Mouse (Mus musculus): ENCODE data around the gene 4930470P17Rik. TPM values are rescaled to one million over a fixed set of nuclear protein-coding genes. Genes with fewer than 3 reads are reported as not detected.

The 4930470P17Rik gene
- polyA plus RNA-seq, 1 experiment = not detected

Other genes starting within 250 kb of the 4930470P17Rik start
- gene Bcas1, start 174.2 kb downstream of the 4930470P17Rik start, polyA plus RNA-seq (2012; rRNA removed) = 87.9 and 104 TPM in 2 replicates
- gene Pfdn4, start 105.6 kb downstream of the 4930470P17Rik start, polyA plus RNA-seq (2012; rRNA removed) = 30.8 and 32.9 TPM in 2 replicates
- 0.08 and 0.11 TPM in 2 replicates for gene Cyp24a1, start 104.9 kb downstream of the 4930470P17Rik start, polyA plus RNA-seq (2012; rRNA removed)
- 28.9 and 30.2 TPM in 2 replicates for gene Dok5, start 129.8 kb upstream of the 4930470P17Rik start, polyA plus RNA-seq (2012; rRNA removed)

Measured in frontal cortex, adult 2 months (tissue).